Mouse (Mus musculus) MEL (cell line): ENCODE measurements at regions not wholly inside any gene's neighbourhood (a gene's known extent, or its start where the extent isn't known, plus 50 kb on each side); places are given as distances from the start of the nearest gene placed in this dataset.

Source experiments
- DNase-seq: peaks from one replicate; pipeline ENCODE4 v3.0.0; 2011; ENCODE audit warnings: low read depth, low spot score
- H3K27ac ChIP-seq: 2 replicates; pipeline ENCODE4 v1.5.1; 2012; ENCODE audit warnings: low read depth, mild to moderate bottlenecking, control low read depth, low read length, moderate library complexity; ENCODE audit not compliant: control insufficient read depth
- H3K27me3 ChIP-seq, 2 experiments: fragments of 150-350 bp in 1 of 2; sonication (generic) in 1 of 2; 2 replicates each; pipeline ENCODE4 v1.6.1; 2012; ENCODE audit warnings: low read length in 2 of 2, mild to moderate bottlenecking in 2 of 2, improper control_type of control experiment in 1 of 2, moderate library complexity in 1 of 2; ENCODE audit not compliant: insufficient read depth in 2 of 2, control insufficient read depth in 1 of 2
- H3K36me3 ChIP-seq, 2 experiments: 2 replicates each; pipeline ENCODE4 v1.6.1; 2012 to 2014; ENCODE audit warnings: low read length in 2 of 2, improper control_type of control experiment in 1 of 2, inconsistent platforms in 1 of 2, mild to moderate bottlenecking in 1 of 2; ENCODE audit not compliant: insufficient read depth in 2 of 2, control insufficient read depth in 1 of 2
- H3K4me1 ChIP-seq, 2 experiments: fragments of 150-350 bp in 1 of 2; sonication (generic) in 1 of 2; 2 replicates each; pipeline ENCODE4 v1.6.1; 2012; ENCODE audit warnings: low read length in 2 of 2, improper control_type of control experiment in 1 of 2, mild to moderate bottlenecking in 1 of 2; ENCODE audit not compliant: insufficient read depth in 2 of 2, control insufficient read depth in 1 of 2
- H3K4me3 ChIP-seq, 2 experiments: fragments of 150-350 bp in 1 of 2; sonication (generic) in 1 of 2; 2 replicates each; pipeline ENCODE4 v1.5.1; 2012; ENCODE audit warnings: low read depth in 2 of 2, low read length in 2 of 2, mild to moderate bottlenecking in 2 of 2, moderate library complexity in 2 of 2, control low read depth in 1 of 2, improper control_type of control experiment in 1 of 2; ENCODE audit not compliant: control insufficient read depth in 1 of 2, insufficient read depth in 1 of 2
- H3K79me2 ChIP-seq: 2 replicates; pipeline ENCODE4 v1.6.1; 2012; ENCODE audit warnings: mild to moderate bottlenecking, low read length, moderate library complexity; ENCODE audit not compliant: control insufficient read depth, poor library complexity, insufficient read depth
- H3K9ac ChIP-seq: 2 replicates; pipeline ENCODE4 v1.6.1; 2012; ENCODE audit warnings: low read depth, mild to moderate bottlenecking, control low read depth, low read length, moderate library complexity; ENCODE audit not compliant: control insufficient read depth, poor library complexity, severe bottlenecking
- H3K9me3 ChIP-seq: fragments of 150-350 bp; sonication (generic); replicated peaks from 2 replicates; pipeline ENCODE4 v1.6.1; 2012; ENCODE audit warnings: mild to moderate bottlenecking, low read length, improper control_type of control experiment, moderate library complexity; ENCODE audit not compliant: insufficient read depth
- CTCF ChIP-seq, 3 experiments: IDR thresholded peaks in 2 of 3; conservative IDR thresholded peaks in 1 of 3; 2 replicates each; pipeline ENCODE4 v1.5.1; 2011 to 2012; ENCODE audit warnings: low read length in 3 of 3, low read depth in 2 of 3, mild to moderate bottlenecking in 2 of 3, improper control_type of control experiment in 1 of 3, inconsistent platforms in 1 of 3, mixed read lengths in 1 of 3, moderate library complexity in 1 of 3; ENCODE audit not compliant: control insufficient read depth in 1 of 3, insufficient read depth in 1 of 3, poor library complexity in 1 of 3, severe bottlenecking in 1 of 3
- E2F4 ChIP-seq: IDR thresholded peaks from 2 replicates; pipeline ENCODE4 v1.6.1; 2011; ENCODE audit warnings: low read depth, low read length, improper control_type of control experiment, borderline replicate concordance
- ETS1 ChIP-seq: IDR thresholded peaks from 2 replicates; pipeline ENCODE4 v1.6.1; 2012; ENCODE audit warnings: low read depth, mild to moderate bottlenecking, inconsistent platforms, low read length, improper control_type of control experiment, moderate library complexity
- GATA1 ChIP-seq: IDR thresholded peaks from 2 replicates; pipeline ENCODE4 v1.6.1; 2011; ENCODE audit warnings: low read depth, low read length, improper control_type of control experiment
- HCFC1 ChIP-seq: IDR thresholded peaks from 2 replicates; pipeline ENCODE4 v1.6.1; 2012; ENCODE audit warnings: low read depth, mild to moderate bottlenecking, inconsistent platforms, low read length, improper control_type of control experiment, moderate library complexity
- JUND ChIP-seq: IDR thresholded peaks from 2 replicates; pipeline ENCODE4 v1.6.1; 2011; ENCODE audit warnings: low read depth, mild to moderate bottlenecking, improper control_type of control experiment, low read length
- KAT2A ChIP-seq: conservative IDR thresholded peaks from 2 replicates; pipeline ENCODE4 v1.6.1; 2012; ENCODE audit warnings: low read depth, low read length, improper control_type of control experiment, inconsistent platforms
- MAX ChIP-seq: IDR thresholded peaks from 2 replicates; pipeline ENCODE4 v1.6.1; 2011; ENCODE audit warnings: low read length, improper control_type of control experiment
- MEF2A ChIP-seq: IDR thresholded peaks from 2 replicates; pipeline ENCODE4 v1.6.1; 2014; ENCODE audit warnings: low read depth, mild to moderate bottlenecking, inconsistent platforms, low read length, improper control_type of control experiment; ENCODE audit not compliant: poor library complexity, insufficient replicate concordance, severe bottlenecking; ENCODE audit errors: extremely low read depth
- MXI1 ChIP-seq: IDR thresholded peaks from 2 replicates; pipeline ENCODE4 v1.6.1; 2011; ENCODE audit warnings: mild to moderate bottlenecking, low read depth, low read length, improper control_type of control experiment
- MYB ChIP-seq: IDR thresholded peaks from 2 replicates; pipeline ENCODE4 v1.6.1; 2011; ENCODE audit warnings: mild to moderate bottlenecking, low read depth, low read length, improper control_type of control experiment
- NELFE ChIP-seq: IDR thresholded peaks from 2 replicates; pipeline ENCODE4 v1.6.1; 2011; ENCODE audit warnings: low read depth, low read length, improper control_type of control experiment
- SMC3 ChIP-seq: IDR thresholded peaks from 2 replicates; pipeline ENCODE4 v1.6.1; 2011; ENCODE audit warnings: low read depth, low read length, improper control_type of control experiment
- TAL1 ChIP-seq: IDR thresholded peaks from 2 replicates; pipeline ENCODE4 v1.6.1; 2012; ENCODE audit warnings: mild to moderate bottlenecking, inconsistent platforms, low read length, moderate library complexity, mixed read lengths
- TBP ChIP-seq: IDR thresholded peaks from 2 replicates; pipeline ENCODE4 v1.8.0; 2011; ENCODE audit warnings: low read depth, low read length, improper control_type of control experiment
- TCF12 ChIP-seq: IDR thresholded peaks from 2 replicates; pipeline ENCODE4 v1.6.1; 2014; ENCODE audit warnings: low read depth, mild to moderate bottlenecking, inconsistent platforms, low read length, improper control_type of control experiment, moderate library complexity
- USF2 ChIP-seq, 2 experiments: IDR thresholded peaks; 2 replicates each; pipeline ENCODE4 v1.6.1; 2011 to 2012; ENCODE audit warnings: improper control_type of control experiment in 2 of 2, low read length in 2 of 2, borderline replicate concordance in 1 of 2, inconsistent platforms in 1 of 2, low read depth in 1 of 2, mild to moderate bottlenecking in 1 of 2; ENCODE audit not compliant: insufficient read depth in 1 of 2

DNA sequence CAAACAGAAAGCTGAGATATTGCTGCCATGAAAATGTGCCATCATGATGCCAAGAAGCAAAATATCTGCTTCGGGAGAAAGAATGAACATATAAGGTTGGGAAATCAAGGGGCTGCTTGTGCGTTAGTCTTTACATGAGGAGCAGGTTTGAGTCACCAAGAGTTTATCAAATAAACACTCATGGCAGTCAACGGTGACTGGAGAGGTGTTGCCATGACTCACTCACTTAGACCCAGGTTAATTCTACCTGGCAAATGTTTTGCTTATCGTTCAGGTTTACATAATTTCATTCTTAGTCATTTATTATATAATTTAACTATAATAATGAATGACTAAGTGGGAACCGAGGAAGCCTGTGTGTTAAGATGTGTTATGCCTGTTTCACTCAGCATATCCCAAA, 85.2 kb upstream of the Atp2b1 start:
- no peak overlapping the region for H3K27ac ChIP-seq

DNA sequence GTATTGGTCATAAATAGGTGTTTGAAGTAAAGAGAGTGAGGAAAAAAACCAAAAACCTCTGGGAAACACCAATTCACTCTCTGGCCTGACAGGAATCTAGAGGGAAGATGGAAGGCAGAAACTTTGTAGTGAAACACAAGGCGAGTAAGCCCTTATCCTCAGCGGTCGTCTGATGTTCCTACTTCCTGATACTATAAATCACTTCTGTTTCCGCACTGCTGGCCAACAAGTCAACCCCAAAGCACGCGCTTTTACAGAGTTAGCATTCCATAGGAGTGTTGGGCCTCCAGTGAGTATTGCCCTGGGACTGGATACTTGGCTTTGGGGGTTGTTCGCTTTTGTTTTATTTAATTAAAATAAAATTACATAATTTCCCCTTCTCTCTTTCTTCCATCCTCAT, 82.7 kb upstream of the Atp2b1 start:
- no peak overlapping the region for H3K4me3 ChIP-seq
- H3K27ac ChIP-seq = no peak overlapping the region
- H3K9ac ChIP-seq = no peak overlapping the region
- DNase-seq = no peak
- H3K4me1 ChIP-seq = no peaks in the 10 kb centered on the region
- H3K36me3 ChIP-seq = no peaks in the 10 kb centered on the region
- H3K27me3 ChIP-seq = no peaks in the 10 kb centered on the region
- H3K79me2 ChIP-seq = no peaks in the 10 kb centered on the region
- H3K9me3 ChIP-seq = no peaks in the 10 kb centered on the region
- TF ChIP-seq E2F4 = no peak
- TF ChIP-seq USF2 (IDR thresholded peaks at IDR 0.05; ENCODE audit: borderline replicate concordance in 1 of 2, insufficient read depth in 1 of 2, low read depth in 1 of 2, low read length in 2 of 2) = no peak

More for the DNA sequence above, 85.2 kb upstream of the Atp2b1 start:
- no peaks in the 10 kb centered on the region for H3K27me3 ChIP-seq
- H3K9me3 ChIP-seq = no peaks in the 10 kb centered on the region
- no peaks in the 10 kb centered on the region for H3K79me2 ChIP-seq
- no peak for DNase-seq
- no peak overlapping the region for H3K4me3 ChIP-seq
- H3K4me1 ChIP-seq = no peaks in the 10 kb centered on the region
- H3K9ac ChIP-seq = no peak overlapping the region
- no peaks in the 10 kb centered on the region for H3K36me3 ChIP-seq
- TF ChIP-seq CTCF (IDR thresholded peaks at IDR 0.05 in 2 of 3, conservative IDR thresholded peaks at IDR 0.05 in 1 of 3; ENCODE audit: control insufficient read depth in 1 of 3, insufficient read depth in 1 of 3, low read depth in 2 of 3, low read length in 3 of 3, poor library complexity in 1 of 3, severe bottlenecking in 1 of 3) (no peak), MAX (no peak), SMC3 (no peak), MEF2A (no peak), HCFC1 (no peak), JUND (no peak), MXI1 (no peak), ETS1 (no peak), KAT2A (no peak), MYB (no peak), TAL1 (no peak), TBP (no peak), TCF12 (no peak), E2F4 (no peak), NELFE (no peak), GATA1 (no peak)
- TF ChIP-seq, all 39 proteins: peak for 0
